Mouse (Mus musculus) CH12.LX (cell line): Measurements from ENCODE around the gene Lif. TPM values are rescaled to one million over a fixed set of nuclear protein-coding genes. Genes with fewer than 3 reads are reported as not detected.

Experiments
- DNase-seq: peaks from one replicate; pipeline ENCODE4 v3.0.0-alpha.2; 2013; ENCODE audit errors: extremely low read depth
- H3K27ac ChIP-seq: 2 replicates; pipeline ENCODE4 v1.5.1; 2012; ENCODE audit warnings: low read depth, mild to moderate bottlenecking, control low read depth, moderate library complexity; ENCODE audit not compliant: insufficient read depth
- H3K27me3 ChIP-seq: replicated peaks from 2 replicates; pipeline ENCODE3; 2012; ENCODE audit warnings: inconsistent platforms
- H3K36me3 ChIP-seq, 2 experiments: replicated peaks in 1 of 2; 2 replicates each; pipeline versions ENCODE3 to v1.6.1; 2012; ENCODE audit warnings: inconsistent platforms in 1 of 2, low read length in 1 of 2, mild to moderate bottlenecking in 1 of 2, mixed read lengths in 1 of 2, moderate library complexity in 1 of 2; ENCODE audit not compliant: control insufficient read depth in 1 of 2, insufficient read depth in 1 of 2
- H3K4me1 ChIP-seq, 2 experiments: 2 replicates each; pipeline ENCODE4 v1.6.1; 2012; ENCODE audit warnings: inconsistent platforms in 1 of 2, moderate library complexity in 1 of 2; ENCODE audit not compliant: insufficient read depth in 2 of 2, control insufficient read depth in 1 of 2
- H3K4me2 ChIP-seq: 2 replicates; pipeline ENCODE4 v1.6.1; 2012; ENCODE audit warnings: low read depth, mild to moderate bottlenecking, control low read depth; ENCODE audit not compliant: poor library complexity, insufficient read depth, severe bottlenecking
- H3K4me3 ChIP-seq, 3 experiments: fragments of 150-350 bp in 1 of 3; sonication (generic) in 1 of 3; replicated peaks in 1 of 3; 2 replicates each; pipeline versions ENCODE3 to v1.5.1; 2011 to 2012; ENCODE audit warnings: low read depth in 2 of 3, low read length in 2 of 3, mild to moderate bottlenecking in 2 of 3, moderate library complexity in 2 of 3, control low read depth in 1 of 3, improper control_type of control experiment in 1 of 3, inconsistent platforms in 1 of 3, mixed read lengths in 1 of 3; ENCODE audit not compliant: poor library complexity in 1 of 3
- H3K79me2 ChIP-seq: replicated peaks from 2 replicates; pipeline ENCODE4 v1.6.1; 2012; ENCODE audit warnings: mild to moderate bottlenecking, moderate library complexity; ENCODE audit not compliant: control insufficient read depth, poor library complexity, insufficient read depth, severe bottlenecking; ENCODE audit errors: extremely low read depth
- H3K9ac ChIP-seq: 2 replicates; pipeline ENCODE4 v1.6.1; 2012; ENCODE audit warnings: low read depth, mild to moderate bottlenecking, control low read depth, moderate library complexity; ENCODE audit not compliant: insufficient read depth
- H3K9me3 ChIP-seq: replicated peaks from 2 replicates; pipeline ENCODE3; 2012; ENCODE audit warnings: low read length, inconsistent platforms, mixed read lengths
- CHD2 ChIP-seq: IDR thresholded peaks from 2 replicates; pipeline ENCODE4 v1.6.1; 2011; ENCODE audit warnings: low read length, improper control_type of control experiment
- CTCF ChIP-seq, 2 experiments: IDR thresholded peaks in 1 of 2; conservative IDR thresholded peaks in 1 of 2; 2 replicates each; pipeline ENCODE4 v1.5.1; 2011 to 2012; ENCODE audit warnings: low read depth in 2 of 2, low read length in 2 of 2, improper control_type of control experiment in 1 of 2, inconsistent platforms in 1 of 2, mild to moderate bottlenecking in 1 of 2, moderate library complexity in 1 of 2
- E2F4 ChIP-seq: IDR thresholded peaks from 2 replicates; pipeline ENCODE4 v1.6.1; 2011; ENCODE audit warnings: low read depth, low read length, improper control_type of control experiment; ENCODE audit not compliant: insufficient replicate concordance
- ELF1 ChIP-seq: IDR thresholded peaks from 2 replicates; pipeline ENCODE4 v1.6.1; 2014; ENCODE audit warnings: low read depth, mild to moderate bottlenecking, inconsistent platforms, low read length, improper control_type of control experiment
- EP300 ChIP-seq: IDR thresholded peaks from 2 replicates; pipeline ENCODE4 v1.6.1; 2011; ENCODE audit warnings: low read length, improper control_type of control experiment
- ETS1 ChIP-seq: conservative IDR thresholded peaks from 2 replicates; pipeline ENCODE4 v1.6.1; 2012; ENCODE audit warnings: low read depth, mild to moderate bottlenecking, inconsistent platforms, low read length, improper control_type of control experiment, moderate library complexity
- IRF4 ChIP-seq: IDR thresholded peaks from 2 replicates; pipeline ENCODE4 v1.6.1; 2014; ENCODE audit warnings: low read depth, mild to moderate bottlenecking, inconsistent platforms, low read length, improper control_type of control experiment
- JUN ChIP-seq: IDR thresholded peaks from 2 replicates; pipeline ENCODE4 v1.6.1; 2011; ENCODE audit warnings: low read depth, mild to moderate bottlenecking, low read length, improper control_type of control experiment, moderate library complexity; ENCODE audit not compliant: insufficient read depth
- JUND ChIP-seq: conservative IDR thresholded peaks from 2 replicates; pipeline ENCODE4 v1.6.1; 2011; ENCODE audit warnings: low read depth, low read length, improper control_type of control experiment
- KAT2A ChIP-seq: IDR thresholded peaks from 2 replicates; pipeline ENCODE4 v1.6.1; 2012; ENCODE audit warnings: low read length, improper control_type of control experiment, inconsistent platforms; ENCODE audit not compliant: insufficient replicate concordance
- MAFK ChIP-seq: IDR thresholded peaks from 2 replicates; pipeline ENCODE4 v1.6.1; 2011; ENCODE audit warnings: low read length, improper control_type of control experiment; ENCODE audit not compliant: insufficient replicate concordance
- MAX ChIP-seq: IDR thresholded peaks from 2 replicates; pipeline ENCODE4 v1.6.1; 2011; ENCODE audit warnings: low read length, improper control_type of control experiment
- MEF2A ChIP-seq: IDR thresholded peaks from 2 replicates; pipeline ENCODE4 v1.6.1; 2014; ENCODE audit warnings: low read depth, mild to moderate bottlenecking, inconsistent platforms, low read length, improper control_type of control experiment, borderline replicate concordance
- MXI1 ChIP-seq: IDR thresholded peaks from 2 replicates; pipeline ENCODE4 v1.6.1; 2011; ENCODE audit warnings: mild to moderate bottlenecking, low read depth, low read length, improper control_type of control experiment
- MYC ChIP-seq: IDR thresholded peaks from 2 replicates; pipeline ENCODE4 v1.6.1; 2011; ENCODE audit warnings: low read depth, mild to moderate bottlenecking, improper control_type of control experiment, low read length
- NELFE ChIP-seq: IDR thresholded peaks from 2 replicates; pipeline ENCODE4 v1.6.1; 2011; ENCODE audit warnings: low read depth, low read length, improper control_type of control experiment
- POLR2AphosphoS2 ChIP-seq: IDR thresholded peaks from 2 replicates; pipeline ENCODE4 v1.6.1; 2011; ENCODE audit warnings: low read depth, low read length, improper control_type of control experiment
- SIN3A ChIP-seq: IDR thresholded peaks from 2 replicates; pipeline ENCODE4 v1.6.1; 2012; ENCODE audit warnings: low read length, improper control_type of control experiment, inconsistent platforms
- SMC3 ChIP-seq: IDR thresholded peaks from 2 replicates; pipeline ENCODE4 v1.6.1; 2011; ENCODE audit warnings: low read depth, low read length, improper control_type of control experiment
- TCF12 ChIP-seq: IDR thresholded peaks from 2 replicates; pipeline ENCODE4 v1.6.1; 2014; ENCODE audit warnings: low read depth, mild to moderate bottlenecking, inconsistent platforms, low read length, improper control_type of control experiment
- UBTF ChIP-seq: IDR thresholded peaks from 2 replicates; pipeline ENCODE4 v1.6.1; 2012; ENCODE audit warnings: low read depth, mild to moderate bottlenecking, inconsistent platforms, low read length, improper control_type of control experiment, moderate library complexity
- ZC3H11A ChIP-seq: IDR thresholded peaks from 2 replicates; pipeline ENCODE4 v1.6.1; 2012; ENCODE audit warnings: low read depth, mild to moderate bottlenecking, inconsistent platforms, low read length, improper control_type of control experiment
- ZNF384 ChIP-seq: IDR thresholded peaks from 2 replicates; pipeline ENCODE4 v1.6.1; 2012; ENCODE audit warnings: low read depth, low read length, improper control_type of control experiment, inconsistent platforms
- dilution Hi-C: fragments of 300-500 bp; cut with MboI; formaldehyde crosslinking; loops from 2 replicates; pipeline ENCODE4 v1.14.3; 2020; ENCODE audit warnings: low sequenced_read_pairs; ENCODE audit not compliant: extremely low pct_unique_long_range_greater_than_20kb, extremely low pct_ligation_motif_present
- in situ Hi-C: fragments of 300-500 bp; cut with MboI; formaldehyde crosslinking; loops from 3 replicates; pipeline ENCODE4 v1.14.3; 2019; ENCODE audit warnings: low sequenced_read_pairs, low pct_ligation_motif_present, low pct_unique_long_range_greater_than_20kb, mixed read lengths
- polyA plus RNA-seq: library from polyadenylated mRNA; unstranded; fragments of >175 nt; gene quantifications from 2 replicates; pipeline ENCODE4 v1.2.1, GENCODE M21; 2012; ENCODE audit warnings: low read depth; ENCODE audit not compliant: insufficient read length
- total RNA-seq, 2 experiments: library from RNA; depleted of rRNA; stranded (reverse); fragments of 300-350 nt in 1 of 2; fragments of >200 nt in 1 of 2; gene quantifications; 2 replicates each; pipeline ENCODE4 v1.2.3; 2012 to 2014

The Lif gene
- total and polyA plus RNA-seq, 3 experiments, result 0.05 to 1.8 (median 0.17) TPM

DNA sequence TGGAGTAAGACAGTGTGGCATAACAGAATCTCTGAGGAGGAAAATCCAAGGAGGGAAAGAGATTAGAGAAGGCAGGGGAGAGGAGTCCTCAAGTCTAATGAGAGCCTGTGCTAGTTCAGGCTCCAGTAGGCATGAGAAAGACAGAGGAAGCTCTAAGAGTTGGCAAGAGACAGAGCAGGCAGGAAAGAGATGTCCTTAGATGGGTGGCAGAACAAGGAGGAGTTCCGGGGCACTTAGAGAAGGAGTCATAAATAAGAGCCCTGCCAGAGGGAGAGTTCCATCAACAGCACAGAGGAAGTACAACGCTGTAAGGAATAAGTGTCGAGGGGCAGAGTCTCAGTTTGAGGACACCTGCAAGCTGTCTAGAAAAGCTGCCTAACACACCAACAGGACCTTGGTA is 60.7 kb downstream of the Lif start:
- Histone ChIP-seq H3K27me3 (no peaks in the 10 kb centered on the region), H3K4me2 (no peak overlapping the region), H3K36me3 (no peaks in the 10 kb centered on the region), H3K27ac (no peak overlapping the region), H3K4me1 (peaks cover 7 to 29% of the 10 kb centered on the region in 2 experiments), H3K4me3 (no peak overlapping the region), H3K79me2 (no peaks in the 10 kb centered on the region), H3K9ac (no peak overlapping the region), H3K9me3 (no peaks in the 10 kb centered on the region)
- dilution Hi-C loops, result no loop called here
- in situ Hi-C loops, result loop anchor here (5.0 kb wide), 1 partner anchor 51 kb away; no protein-coding TSS in a partner anchor
- TF ChIP-seq ZNF384 (no peak), UBTF (no peak), ETS1 (no peak), MAX (no peak), JUND (no peak), NELFE (no peak), CHD2 (no peak), IRF4 (no peak), SMC3 (no peak), MAFK (no peak), SIN3A (no peak), E2F4 (no peak), ELF1 (no peak), KAT2A (no peak), CTCF (conservative IDR thresholded peaks at IDR 0.05 in 1 of 2, IDR thresholded peaks at IDR 0.05 in 1 of 2; ENCODE audit: low read depth in 2 of 2, low read length in 2 of 2) (no peak), TCF12 (no peak), EP300 (no peak), ZC3H11A (no peak)
- no peak for DNase-seq

DNA sequence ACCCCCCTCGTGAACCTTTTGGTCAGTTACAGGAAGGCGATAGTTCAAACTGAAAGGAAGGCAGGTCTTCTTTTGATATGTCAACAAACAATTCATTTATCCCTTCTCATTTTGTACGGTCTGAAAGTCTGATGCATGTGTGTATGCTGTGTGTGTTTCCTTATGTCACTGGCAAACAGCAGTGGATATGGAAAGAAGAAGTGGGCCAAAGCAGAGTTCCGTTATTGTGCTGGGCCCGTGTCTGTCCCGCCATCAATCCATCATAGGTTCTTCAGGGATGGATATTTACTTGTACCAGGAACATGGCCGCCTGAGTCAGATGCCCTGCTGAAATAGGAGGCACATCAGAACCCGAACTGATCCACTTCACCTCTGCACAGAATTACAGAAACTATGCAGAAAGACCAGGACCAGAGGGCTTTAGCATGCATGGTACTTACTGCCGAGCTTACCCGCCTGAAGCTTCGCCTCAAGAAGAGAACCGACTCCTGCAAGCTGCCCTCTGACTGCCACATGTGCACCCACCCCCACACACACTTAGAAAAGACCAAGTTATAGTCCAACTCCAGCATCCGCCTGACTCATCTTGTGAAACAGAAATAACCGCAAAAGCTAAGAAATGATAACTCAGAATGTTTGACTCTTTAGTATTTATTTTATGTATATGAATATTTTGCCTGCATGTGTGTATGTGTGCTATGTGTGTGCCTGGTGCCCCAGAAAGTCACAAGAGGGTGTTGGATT is 62.0 kb downstream of the Lif start:
- TF ChIP-seq MEF2A, result 0 out of 2 replicates have a peak, but pooled peaks have one; percentile 18
- TF ChIP-seq IRF4, result peak; percentile 78
- TF ChIP-seq ETS1, result 0 out of 2 replicates have a peak, but pooled peaks have one; percentile 30
- peak; percentile 47; the same call in 1 of the 2 replicates for TF ChIP-seq MXI1
- peak; percentile 68 for TF ChIP-seq EP300
- peak; percentile 66 for TF ChIP-seq JUN
- no peak for TF ChIP-seq POLR2AphosphoS2
- peak; percentile 74 for TF ChIP-seq MAX
- no peak for TF ChIP-seq ZNF384
- TF ChIP-seq KAT2A, result no peak
- peak; percentile 67; the same call in 1 of the 2 replicates for TF ChIP-seq MYC
- peak; percentile 81 for TF ChIP-seq JUND
- Histone ChIP-seq H3K9ac (no peak overlapping the region), H3K27ac (no peak overlapping the region), H3K4me1 (peaks cover 7 to 29% of the 10 kb centered on the region in 2 experiments), H3K4me2 (no peak overlapping the region), H3K36me3 (no peaks in the 10 kb centered on the region), H3K9me3 (no peaks in the 10 kb centered on the region), H3K4me3 (no peak overlapping the region), H3K79me2 (no peaks in the 10 kb centered on the region), H3K27me3 (no peaks in the 10 kb centered on the region)
- in situ Hi-C loops, result loop anchor here (5.0 kb wide), 1 partner anchor 52 kb away; no protein-coding TSS in a partner anchor
- dilution Hi-C loops, result no loop called here
- no peak for DNase-seq
